Mouse (Mus musculus) embryo, embryonic 10 days (tissue): Measurements from ENCODE around the gene Gpbp1l1.

ENCODE experiments used
- DNase-seq: peaks from one replicate; pipeline ENCODE4 v3.0.0-alpha.2; 2015; ENCODE audit warnings: low spot score

Gene Gpbp1l1

GRCm38 (mm10) chr4:116557306-116558121 lies at the start of gene Gpbp1l1:
Gene Gpbp1l1 (plus strand): TSS chr4:116557658.
- DNase-seq: peak; percentile 98

GRCm38 (mm10) chr4:116531109-116531508 lies 26.3 kb upstream of the Gpbp1l1 start:
- no peak for DNase-seq

GRCm38 (mm10) chr4:116536351-116536750 lies 21.1 kb upstream of the Gpbp1l1 start:
- DNase-seq: no peak

- DNase-seq: no peak
These were observed 19.7 kb upstream of the Gpbp1l1 start for GRCm38 (mm10) chr4:116537737-116538136.

GRCm38 (mm10) chr4:116550432-116550831 lies 7.0 kb upstream of the Gpbp1l1 start:
- no peak for DNase-seq

GRCm38 (mm10) chr4:116553035-116553434 lies 4.4 kb upstream of the Gpbp1l1 start:
- no peak for DNase-seq

GRCm38 (mm10) chr4:116555413-116556300 lies 1.8 kb upstream of the Gpbp1l1 start, which contains the start of gene Tmem69:
Gene Tmem69 (minus strand): TSS chr4:116555936.
- DNase-seq: peak; percentile 87

GRCm38 (mm10) chr4:116556561-116557305 lies 725 bp upstream of the Gpbp1l1 start:
- DNase-seq: peak; percentile 97

GRCm38 (mm10) chr4:116558151-116558882 lies 859 bp downstream of the Gpbp1l1 start:
- no peak for DNase-seq

GRCm38 (mm10) chr4:116595793-116596192 lies 38.3 kb downstream of the Gpbp1l1 start:
- DNase-seq: no peak

- DNase-seq: no peak
These were observed 38.9 kb downstream of the Gpbp1l1 start, which contains the start of gene Ccdc17 for GRCm38 (mm10) chr4:116596379-116596778. Gene Ccdc17 (plus strand): TSS chr4:116596654.

GRCm38 (mm10) chr4:116596978-116597881 lies 39.8 kb downstream of the Gpbp1l1 start:
- DNase-seq: peak; percentile 95

- DNase-seq: no peak
These were observed 55.2 kb downstream of the Gpbp1l1 start for GRCm38 (mm10) chr4:116612621-116613020.

GRCm38 (mm10) chr4:116615237-116615636 lies 57.8 kb downstream of the Gpbp1l1 start:
- no peak for DNase-seq

GRCm38 (mm10) chr4:116624831-116625230 lies 67.4 kb downstream of the Gpbp1l1 start:
- no peak for DNase-seq

GRCm38 (mm10) chr4:116626658-116627358 lies 69.3 kb downstream of the Gpbp1l1 start:
- DNase-seq: peak; percentile 95

- DNase-seq: peak; percentile 90
These were observed 69.9 kb downstream of the Gpbp1l1 start for GRCm38 (mm10) chr4:116627359-116627716.

GRCm38 (mm10) chr4:116627722-116628662 lies 70.5 kb downstream of the Gpbp1l1 start, which contains the start of gene Nasp:
Gene Nasp (minus strand): TSS chr4:116627941.
- DNase-seq: peak; percentile 96
